Mouse (Mus musculus) cerebellum, adult 2 months (tissue): ENCODE data around the gene Fam53b. TPM values are rescaled to one million over a fixed set of nuclear protein-coding genes. Genes with fewer than 3 reads are reported as not detected.

ENCODE experiments used
- DNase-seq, 2 experiments: peaks; one replicate each; pipeline ENCODE4 v3.0.0; 2021
- H3K27ac ChIP-seq: fragments of 200-500 bp; 2 replicates; pipeline ENCODE4 v1.5.1; 2012; ENCODE audit warnings: low read length, control low read depth, inconsistent platforms; ENCODE audit not compliant: insufficient read depth
- H3K27me3 ChIP-seq: fragments of 200-500 bp; 2 replicates; pipeline ENCODE4 v1.6.1; 2012; ENCODE audit warnings: inconsistent platforms, mild to moderate bottlenecking, low read length, moderate library complexity; ENCODE audit not compliant: control insufficient read depth, insufficient read depth
- H3K4me1 ChIP-seq: fragments of 200-500 bp; 2 replicates; pipeline ENCODE4 v1.6.1; 2011; ENCODE audit warnings: low read length; ENCODE audit not compliant: control insufficient read depth, insufficient read depth
- H3K4me3 ChIP-seq: fragments of 200-500 bp; replicated peaks from 2 replicates; pipeline ENCODE3; 2011; ENCODE audit warnings: mild to moderate bottlenecking, low read depth, low read length, control low read depth; ENCODE audit not compliant: insufficient read depth
- CTCF ChIP-seq: fragments of 200-500 bp; IDR thresholded peaks from 2 replicates; pipeline ENCODE4 v1.5.1; 2011; ENCODE audit warnings: low read depth, mild to moderate bottlenecking, control low read depth, low read length, moderate library complexity, borderline replicate concordance; ENCODE audit not compliant: insufficient read depth
- POLR2A ChIP-seq: fragments of 200-500 bp; IDR thresholded peaks from 2 replicates; pipeline ENCODE4 v1.6.1; 2011; ENCODE audit warnings: low read length, control low read depth, borderline replicate concordance; ENCODE audit not compliant: insufficient read depth
- WGBS: fragments of 180-500 bp; shearing (Covaris S2); methylation state at CpG from one replicate; pipeline ENCODE4 v1.1.7; 2018; 5-methylcytosine and 5-hydroxymethylcytosine counted together
- polyA plus RNA-seq: library from polyadenylated mRNA; depleted of rRNA; stranded (reverse); fragments of >200 nt; gene quantifications from 2 replicates; pipeline ENCODE4 v1.2.3, GENCODE M21; 2012

Gene Fam53b
- polyA plus RNA-seq, 1 experiment = 37.3 TPM

DNA sequence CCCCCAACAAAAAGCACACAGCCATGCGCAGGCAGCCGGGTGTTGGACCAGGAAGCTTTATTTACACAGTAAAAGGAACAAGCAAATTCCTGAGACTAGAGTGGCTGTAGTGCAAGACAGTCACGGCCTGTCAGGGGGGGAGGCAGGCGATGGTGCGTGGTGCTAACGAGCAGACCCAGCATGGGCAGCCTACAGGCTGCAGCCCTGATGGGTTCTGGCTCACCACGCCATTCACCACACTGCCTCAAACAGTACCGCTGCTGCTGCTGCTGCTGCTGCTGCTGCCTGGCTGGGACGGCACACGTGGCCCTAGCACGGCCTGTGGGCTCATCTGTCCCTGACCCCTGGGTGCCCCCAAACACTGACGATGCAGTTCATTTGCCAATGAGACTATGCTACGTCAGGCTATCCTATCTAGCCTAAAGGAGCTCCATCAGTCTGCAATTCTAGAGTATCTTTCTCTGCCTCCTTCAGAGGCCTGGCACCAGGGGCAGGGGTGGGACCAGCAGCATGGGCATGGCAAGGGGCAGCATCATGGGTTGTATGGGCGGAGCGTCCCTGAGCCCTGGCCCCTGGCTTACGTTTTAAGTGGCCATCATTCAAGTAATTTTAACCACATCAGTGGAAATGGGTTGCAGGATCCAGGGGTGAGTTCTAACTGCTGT is 101.5 kb downstream of the Fam53b start:
- no peak for DNase-seq
- H3K4me3 ChIP-seq = no peak overlapping the region
- WGBS = 61% methylated on average over 16 of the region's 16 CpGs
- no peak overlapping the region for H3K27ac ChIP-seq
- peaks cover 35% of the 10 kb centered on the region for H3K4me1 ChIP-seq
- H3K27me3 ChIP-seq = no peaks in the 10 kb centered on the region
- TF ChIP-seq CTCF (no peak), POLR2A (no peak)

DNA sequence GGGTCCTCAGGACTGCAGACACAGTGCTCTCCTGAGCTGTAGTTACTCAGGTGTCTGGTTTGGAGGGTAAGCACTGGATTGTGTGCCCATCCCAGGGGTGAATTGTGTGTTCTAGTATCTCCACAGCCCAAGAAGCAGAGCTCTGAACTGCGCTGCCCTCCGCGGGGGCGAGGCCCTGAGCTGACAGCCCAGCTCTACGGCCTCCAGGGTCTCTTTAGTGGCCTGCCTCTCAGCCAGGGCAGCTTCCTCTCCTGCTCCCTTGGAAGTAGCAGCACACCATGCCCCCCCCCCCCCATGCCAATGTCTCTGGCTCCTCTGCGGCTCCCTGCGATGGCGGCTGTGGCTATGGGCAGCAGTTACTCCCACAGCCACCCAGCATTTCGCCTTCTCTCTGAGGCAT is 102.1 kb downstream of the Fam53b start:
- no peak overlapping the region for H3K27ac ChIP-seq
- 75% methylated on average over 9 of the region's 9 CpGs for WGBS
- H3K27me3 ChIP-seq = no peaks in the 10 kb centered on the region
- no peak overlapping the region for H3K4me3 ChIP-seq
- peaks cover 35% of the 10 kb centered on the region for H3K4me1 ChIP-seq
- TF ChIP-seq CTCF = no peak
- no peak for TF ChIP-seq POLR2A
- no peak for DNase-seq

DNA sequence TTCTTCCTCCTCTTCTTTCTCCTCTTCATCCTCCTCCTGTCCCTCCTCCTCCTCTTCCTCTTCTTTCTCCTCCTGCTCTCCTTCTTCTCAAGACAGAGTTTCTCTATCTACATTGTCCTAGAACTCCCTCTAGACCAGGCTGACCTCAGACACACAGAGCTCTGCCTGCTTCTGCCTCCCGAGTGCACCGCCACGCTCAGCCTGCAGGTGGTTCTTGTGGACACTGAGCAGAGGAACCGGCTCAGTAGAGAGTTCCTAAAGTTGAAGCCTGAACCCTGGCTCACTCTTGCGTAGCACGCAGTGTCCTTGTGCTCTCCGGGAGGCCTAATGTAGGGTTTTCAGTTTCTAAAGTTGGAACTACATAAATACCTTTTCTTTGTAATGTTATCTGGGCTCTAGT is 108.6 kb downstream of the Fam53b start:
- Histone ChIP-seq H3K27me3 (no peaks in the 10 kb centered on the region), H3K4me1 (peaks cover 24% of the 10 kb centered on the region), H3K27ac (no peak overlapping the region), H3K4me3 (no peak overlapping the region)
- WGBS = 93% methylated on average over 7 of the region's 7 CpGs
- no peak for DNase-seq
- TF ChIP-seq POLR2A = no peak
- TF ChIP-seq CTCF = peak; percentile 22; the same call in 1 of the 2 replicates

GRCm38 (mm10) chr7:132704310-132704875 is 109.3 kb downstream of the Fam53b start:
- H3K27me3 ChIP-seq = no peaks in the 10 kb centered on the region
- no peak for DNase-seq
- H3K4me1 ChIP-seq = peaks cover 24% of the 10 kb centered on the region
- peak overlapping the region; percentile 13 for H3K27ac ChIP-seq
- H3K4me3 ChIP-seq = no peak overlapping the region
- TF ChIP-seq POLR2A (no peak), CTCF (no peak)
- WGBS = 49% methylated on average over 8 of the region's 8 CpGs

- Histone ChIP-seq H3K4me3 (no peak overlapping the region), H3K27me3 (no peaks in the 10 kb centered on the region), H3K4me1 (peaks cover 24% of the 10 kb centered on the region), H3K27ac (peak overlapping the region; percentile 41)
- TF ChIP-seq POLR2A (no peak), CTCF (no peak)
- DNase-seq = no peak
- 55% methylated on average over 9 of the region's 9 CpGs for WGBS
Observed at GRCm38 (mm10) chr7:132703515-132704309, 110.0 kb downstream of the Fam53b start.

- 75% methylated on average over 5 of the region's 5 CpGs for WGBS
- Histone ChIP-seq H3K27me3 (no peaks in the 10 kb centered on the region), H3K27ac (no peak overlapping the region; the same call in 1 of the 2 replicates), H3K4me1 (peaks cover 24% of the 10 kb centered on the region), H3K4me3 (no peak overlapping the region)
- TF ChIP-seq POLR2A (no peak), CTCF (no peak)
- no peak for DNase-seq
Observed at GRCm38 (mm10) chr7:132702492-132703070, 111.1 kb downstream of the Fam53b start.

- WGBS = 87% methylated on average over 3 of the region's 3 CpGs
- Histone ChIP-seq H3K27ac (no peak overlapping the region; the same call in 1 of the 2 replicates), H3K27me3 (no peaks in the 10 kb centered on the region), H3K4me3 (no peak overlapping the region), H3K4me1 (peaks cover 27% of the 10 kb centered on the region)
- TF ChIP-seq CTCF (no peak), POLR2A (no peak)
- DNase-seq = no peak
Observed at GRCm38 (mm10) chr7:132702024-132702423, 111.7 kb downstream of the Fam53b start.
